Mouse (Mus musculus) cerebellum, postnatal 4 days (tissue): ENCODE results near the gene Bbs9.

Experiments used
- DNase-seq, 2 experiments: peaks; one replicate each; pipeline ENCODE4 v3.0.0; 2022; ENCODE audit warnings: low spot score in 2 of 2, mixed read lengths in 1 of 2

The Bbs9 gene

DNA sequence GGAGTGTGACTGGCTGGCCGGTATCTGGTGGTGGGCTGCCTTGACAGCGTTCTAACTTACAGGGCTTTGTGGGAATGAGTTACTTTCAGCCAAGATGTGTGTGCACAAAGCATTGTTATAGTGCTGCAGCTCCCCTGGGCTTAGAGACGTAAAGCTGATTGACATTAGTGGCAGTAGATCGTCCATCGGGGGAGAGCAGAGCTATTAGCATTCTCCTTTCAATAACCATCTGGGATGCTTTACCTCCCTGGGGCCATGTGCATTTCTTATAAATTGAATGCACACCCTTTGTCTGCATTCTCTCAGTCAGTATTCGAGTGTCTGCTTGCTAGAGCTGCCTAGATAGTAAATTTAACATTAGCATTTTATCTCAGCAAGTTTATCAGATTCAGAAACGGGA lies 214.7 kb downstream of the Bbs9 start:
- DNase-seq, result no peak

DNA sequence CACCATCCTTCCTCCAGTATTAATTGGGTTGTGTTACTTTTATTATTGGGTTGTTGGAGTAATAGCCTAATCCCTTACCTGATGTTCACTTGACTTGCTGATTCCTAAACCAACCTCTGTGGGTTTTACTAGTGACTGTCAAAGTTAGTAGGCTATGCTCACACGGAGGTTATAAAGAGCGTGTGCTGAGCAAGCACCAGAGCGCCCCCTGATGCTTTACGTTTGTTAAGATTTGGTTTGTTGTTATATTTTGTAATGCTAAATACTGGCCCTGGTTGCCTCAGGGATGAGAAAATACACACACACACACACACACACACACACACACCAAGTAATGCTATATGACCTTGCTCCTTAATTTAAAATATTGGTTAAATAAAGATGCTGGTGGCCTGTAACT lies 219.9 kb downstream of the Bbs9 start:
- no peak for DNase-seq

DNA sequence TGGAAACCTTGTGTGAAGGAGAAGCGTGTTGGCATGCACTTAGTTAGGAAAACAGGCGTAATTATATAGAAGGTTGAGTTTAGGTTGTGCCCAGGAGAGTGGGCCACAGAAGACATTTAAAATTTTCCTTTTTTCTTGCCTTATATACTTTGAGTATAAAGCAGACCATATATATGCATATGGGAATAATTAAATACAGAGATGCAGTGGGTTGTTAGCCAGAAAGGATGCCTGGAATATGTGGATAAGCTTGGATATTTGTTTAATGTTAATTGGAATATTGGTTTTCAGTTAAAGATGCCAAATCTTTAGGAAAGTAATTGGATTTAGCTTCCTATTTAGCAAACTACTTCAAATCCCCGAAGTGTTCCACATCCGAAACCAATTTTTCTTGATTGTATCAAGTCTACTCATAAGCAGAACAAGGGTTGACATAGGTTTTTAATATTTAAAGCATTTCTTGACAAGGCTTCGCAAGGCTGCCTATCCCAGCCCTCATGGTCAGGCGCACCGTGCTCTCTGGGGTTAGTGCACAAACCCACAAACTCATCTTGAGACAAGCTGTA lies 221.4 kb downstream of the Bbs9 start:
- DNase-seq, result no peak

DNA sequence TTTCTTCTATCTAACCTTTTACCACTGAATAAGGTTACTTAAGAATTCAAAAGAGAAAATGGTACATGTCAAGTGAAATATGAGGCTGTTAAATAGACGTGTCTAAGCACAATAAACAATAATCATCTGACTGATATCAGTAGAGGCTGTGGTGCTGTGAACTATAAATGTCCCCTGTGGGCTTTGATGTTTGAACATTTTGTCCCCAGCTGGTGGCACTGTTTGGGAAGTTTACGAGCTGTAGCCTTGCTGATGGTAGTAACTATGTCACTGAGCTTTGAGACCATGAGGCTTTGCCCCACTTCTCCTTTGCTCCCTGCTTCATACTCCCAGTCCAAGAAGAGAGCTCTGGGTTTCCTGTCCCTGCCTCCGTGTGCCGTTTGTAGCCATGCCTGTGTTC lies 222.3 kb downstream of the Bbs9 start:
- DNase-seq, result no peak

DNA sequence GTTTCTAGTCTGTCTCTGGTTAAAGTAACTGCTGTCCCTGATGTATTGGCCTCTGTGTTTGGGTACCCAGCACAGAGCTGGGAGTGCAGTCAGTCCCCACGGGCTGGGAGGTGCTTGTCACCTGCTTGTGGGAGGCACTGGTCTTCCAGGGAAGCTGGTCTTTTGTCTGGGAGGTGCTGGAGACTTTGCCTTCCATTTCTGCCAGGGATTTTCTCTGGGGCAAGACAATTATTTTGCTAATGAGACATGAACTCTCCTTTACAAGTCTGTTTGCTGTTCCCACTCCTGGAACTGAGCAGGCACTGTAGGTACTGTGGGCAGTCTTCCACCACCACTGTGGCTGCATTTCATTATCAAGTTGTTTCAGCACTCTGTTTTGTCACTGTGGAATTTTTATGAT lies 223.0 kb downstream of the Bbs9 start:
- DNase-seq, result no peak

- DNase-seq, result no peak
Measured at GRCm38 (mm10) chr9:22702065-22702611, 226.6 kb downstream of the Bbs9 start.

GRCm38 (mm10) chr9:22702812-22703367 lies 227.4 kb downstream of the Bbs9 start:
- DNase-seq, result no peak

DNA sequence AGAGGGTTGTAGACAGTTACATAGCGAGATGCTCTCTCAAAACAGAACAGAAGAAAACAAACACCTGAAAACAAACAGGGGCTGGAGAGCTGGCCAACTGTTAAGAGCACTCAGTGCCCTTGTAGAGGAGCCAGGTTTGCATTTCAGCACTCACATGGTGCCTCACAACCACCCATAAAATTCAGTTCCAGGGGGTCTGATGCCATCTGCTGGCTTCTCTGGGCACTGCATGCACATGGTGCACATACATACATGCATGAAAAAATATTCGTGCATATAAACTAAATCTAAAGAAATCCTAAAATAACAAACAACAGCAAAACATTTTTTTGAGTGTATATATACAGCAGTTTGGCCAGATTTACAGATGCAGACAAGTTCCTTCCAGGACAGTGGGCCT lies 228.0 kb downstream of the Bbs9 start:
- DNase-seq, result no peak

- DNase-seq, result no peak
Measured at GRCm38 (mm10) chr9:22707166-22707913, 231.8 kb downstream of the Bbs9 start.

DNA sequence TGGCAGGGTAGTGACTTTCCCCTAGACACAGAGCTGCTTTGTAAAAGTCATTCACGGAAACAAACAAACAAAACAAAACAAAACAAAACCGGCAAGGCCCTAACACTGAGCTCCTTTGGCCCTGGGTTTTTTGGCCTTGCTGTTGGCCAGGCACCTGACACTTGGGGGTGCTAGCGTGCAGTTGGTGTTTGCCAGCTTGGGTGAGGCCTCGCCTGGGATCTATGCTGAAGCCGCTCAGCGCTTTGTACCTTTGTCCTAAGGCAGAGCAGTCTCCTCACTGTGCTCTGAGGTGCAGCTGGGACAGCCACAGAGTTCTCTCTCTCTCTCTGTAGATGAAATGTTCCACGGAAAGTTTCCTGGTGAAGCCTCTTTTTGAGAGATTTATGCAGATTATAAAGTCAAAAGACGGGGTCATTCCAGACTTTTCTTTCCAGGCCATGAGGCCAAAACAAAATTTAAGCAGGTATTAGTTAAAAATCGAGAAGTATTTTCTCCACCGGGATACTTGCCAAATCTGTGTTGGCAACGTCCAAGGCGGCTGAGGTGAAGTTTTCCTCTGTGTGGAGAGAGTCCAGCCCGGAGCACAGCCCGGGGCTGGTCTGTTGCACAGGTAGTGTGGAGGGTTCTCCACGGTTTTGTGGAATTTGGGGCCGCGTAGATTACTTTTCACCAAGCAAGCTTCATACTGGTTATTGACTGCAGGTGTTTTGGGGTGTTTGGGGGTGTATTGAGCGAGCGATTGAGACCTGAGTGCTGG lies 233.6 kb downstream of the Bbs9 start:
- peak; percentile 47 to 68 for DNase-seq

DNA sequence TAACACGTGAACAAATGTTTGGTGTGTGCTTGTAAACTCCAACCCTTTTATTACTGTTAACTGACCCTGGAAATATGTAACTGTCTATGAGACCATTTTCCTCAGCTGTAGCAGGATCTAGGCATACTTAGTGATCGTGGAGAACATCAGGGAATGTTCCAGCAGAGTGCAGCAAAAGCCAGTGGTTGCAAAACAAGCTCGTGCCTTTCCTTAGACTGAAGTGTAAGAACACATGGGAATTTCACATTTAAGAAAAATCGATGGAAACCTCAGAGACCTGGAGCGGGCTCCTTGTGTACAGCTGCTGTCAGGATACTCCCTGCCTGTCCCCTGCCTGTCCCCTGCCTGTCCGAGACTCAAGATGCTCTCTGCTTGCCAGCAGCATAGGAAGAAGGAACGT lies 234.5 kb downstream of the Bbs9 start:
- DNase-seq, result no peak

DNA sequence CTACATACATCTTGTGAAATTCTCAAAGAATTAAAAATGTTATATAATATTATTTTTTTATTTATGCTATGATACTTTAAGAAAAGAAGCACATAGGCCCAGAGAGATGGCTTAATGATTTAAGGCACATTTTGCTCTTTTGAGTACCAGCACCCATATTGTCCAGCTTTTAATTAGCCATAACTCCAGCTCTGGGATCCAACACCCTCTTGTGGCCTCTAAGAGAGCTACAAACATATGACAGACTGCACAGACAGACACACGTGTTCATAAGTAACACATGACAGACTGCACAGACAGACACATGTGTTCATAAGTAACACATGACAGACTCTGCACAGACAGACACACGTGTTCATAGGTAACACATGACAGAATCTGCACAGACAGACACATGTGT lies 235.8 kb downstream of the Bbs9 start:
- DNase-seq, result no peak

GRCm38 (mm10) chr9:22712743-22713142 lies 237.2 kb downstream of the Bbs9 start:
- DNase-seq, result no peak

- DNase-seq, result peak in 1 of 2 experiments; percentile 50
Measured at GRCm38 (mm10) chr9:22713286-22713685, 237.8 kb downstream of the Bbs9 start.

DNA sequence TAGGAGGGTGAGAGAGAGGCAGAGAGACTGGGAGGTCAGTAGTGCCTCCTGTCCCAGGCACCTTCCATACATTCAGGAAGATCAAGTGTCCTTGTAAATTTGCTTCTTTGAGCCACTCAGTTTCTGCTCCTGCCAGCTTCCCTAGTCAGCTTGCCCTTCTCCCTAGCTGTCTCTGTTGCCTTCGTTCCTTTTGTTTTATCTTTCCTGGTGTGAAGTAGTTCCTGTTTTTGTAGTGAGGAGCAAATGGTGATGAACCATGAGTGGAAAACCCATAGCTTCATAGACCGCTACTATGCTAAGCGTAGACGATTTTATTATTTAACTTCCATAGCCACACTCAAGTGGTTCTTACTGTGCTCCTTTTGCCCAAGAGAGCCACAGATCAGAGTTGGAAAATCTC lies 242.1 kb downstream of the Bbs9 start:
- no peak for DNase-seq

DNA sequence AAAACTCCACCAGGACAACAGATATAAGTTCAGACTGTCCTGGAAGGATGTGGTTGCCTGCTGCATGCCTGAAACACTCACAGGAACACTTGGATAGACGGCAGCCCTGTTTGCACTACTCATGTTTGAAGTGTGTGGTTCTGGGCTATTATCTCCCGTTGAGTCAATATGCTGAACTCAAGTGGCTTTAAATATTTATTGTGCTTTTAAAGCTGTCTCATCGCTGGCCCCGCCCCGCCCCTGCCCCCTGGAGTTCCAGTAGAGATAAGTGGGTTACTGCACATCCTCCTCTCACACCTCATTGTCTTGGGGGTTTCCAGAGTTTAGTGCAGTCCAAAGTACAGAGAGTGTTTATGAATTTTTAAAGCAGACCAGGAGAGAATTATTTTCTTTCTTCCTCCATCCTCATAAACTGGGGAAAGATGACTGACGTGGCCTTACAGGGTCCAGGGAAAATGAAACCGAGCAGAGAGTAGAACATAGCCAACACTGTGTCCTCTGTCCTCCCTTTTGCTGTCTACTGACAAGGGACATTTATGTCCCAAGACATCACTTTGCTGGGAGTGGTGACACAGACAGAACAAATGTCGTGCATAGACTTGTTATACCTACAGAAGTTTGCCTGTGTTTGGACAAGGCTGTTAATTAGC lies 242.8 kb downstream of the Bbs9 start:
- DNase-seq, result no peak

DNA sequence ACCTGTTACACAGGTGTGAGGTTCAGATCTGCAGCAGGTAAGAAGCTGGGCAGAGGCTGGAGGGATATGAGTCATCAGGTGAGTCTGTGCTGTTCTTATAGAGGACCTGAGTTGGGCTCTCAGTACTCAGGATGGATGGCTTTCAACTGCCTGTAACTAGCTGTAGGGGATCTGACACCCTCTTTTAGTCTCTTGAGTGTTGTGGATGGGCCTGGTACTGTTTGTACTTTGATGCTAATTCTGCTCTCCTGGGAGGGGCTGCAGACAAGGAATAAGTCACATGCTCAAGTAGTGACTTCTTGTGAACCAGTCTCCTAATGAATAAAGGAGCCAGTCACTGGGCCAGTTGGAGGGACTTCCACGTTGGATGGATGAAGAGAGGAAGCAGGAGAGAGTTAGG lies 257.1 kb downstream of the Bbs9 start:
- no peak for DNase-seq

GRCm38 (mm10) chr9:22734954-22735353 lies 259.4 kb downstream of the Bbs9 start:
- no peak for DNase-seq

DNA sequence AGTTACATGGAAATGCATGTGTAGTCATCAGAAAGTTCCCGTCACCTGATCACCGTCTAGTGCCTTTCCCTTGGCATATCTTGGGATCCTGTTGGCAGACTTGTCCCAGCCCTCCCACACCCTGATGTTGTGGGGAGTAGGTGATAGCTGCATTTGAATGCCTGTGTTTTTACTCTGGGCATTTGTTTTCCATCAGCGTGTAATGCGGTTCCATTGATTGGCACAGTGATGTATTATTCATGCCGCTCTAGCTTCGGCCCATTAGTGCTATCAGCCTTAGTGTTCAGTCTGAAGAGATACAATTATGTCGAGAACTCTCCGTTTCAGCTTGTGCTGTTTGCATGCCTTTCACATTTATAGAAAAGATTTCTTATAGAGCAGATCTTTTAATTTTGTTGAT lies 259.9 kb downstream of the Bbs9 start:
- DNase-seq, result no peak

DNA sequence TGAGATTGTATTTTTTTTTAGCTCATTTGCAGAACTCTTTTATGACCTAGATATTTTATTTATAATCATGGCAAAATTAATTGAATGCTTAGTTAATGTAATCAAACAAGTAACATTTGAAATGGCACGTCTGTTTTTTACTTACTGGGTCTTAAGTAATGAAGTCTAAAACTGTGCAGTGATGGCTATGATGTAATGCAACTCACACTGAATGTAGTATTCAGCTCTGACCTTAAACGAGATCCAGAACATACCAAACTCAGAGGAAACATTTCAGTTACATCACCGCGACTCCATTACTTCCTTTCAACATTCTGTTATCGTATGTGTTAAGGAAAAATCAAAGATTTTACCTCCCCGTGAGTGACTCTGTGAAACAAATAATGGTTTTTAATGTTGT lies 262.4 kb downstream of the Bbs9 start:
- no peak for DNase-seq

DNA sequence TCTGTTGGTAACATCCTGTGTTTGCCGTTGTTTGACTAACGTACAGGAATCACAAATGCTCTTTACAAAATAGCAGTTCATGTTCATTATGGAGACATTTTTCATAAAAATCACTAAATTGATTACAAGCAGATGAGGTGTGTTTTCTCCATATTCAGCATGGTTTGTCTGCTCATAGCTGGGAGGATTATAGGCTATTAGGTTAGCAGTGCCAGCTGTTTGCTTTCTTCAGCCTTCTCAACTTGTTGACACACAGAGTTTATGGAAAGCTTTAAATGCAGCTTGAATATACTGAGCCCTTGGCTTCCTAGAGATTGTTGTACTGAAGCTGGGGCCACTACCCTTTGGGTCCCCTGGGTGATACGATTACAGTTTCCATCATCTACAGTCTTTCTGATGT lies 263.3 kb downstream of the Bbs9 start:
- DNase-seq, result no peak

- no peak for DNase-seq
Measured at GRCm38 (mm10) chr9:22741967-22742366, 266.5 kb downstream of the Bbs9 start.
